Mouse (Mus musculus) gastrocnemius, adult 2 months (tissue): ENCODE measurements around the gene Scai. TPM values are rescaled to one million over a fixed set of nuclear protein-coding genes. Genes with fewer than 3 reads are reported as not detected.
"Not testable (repeated sequence)": the region's sequence is repeated elsewhere in the genome, so short reads cannot be mapped to it uniquely, and the experiment has no call there.

ENCODE experiments used
- DNase-seq: peaks from one replicate; pipeline ENCODE4 v3.0.0; 2022
- H3K27ac ChIP-seq: fragments of 200-600 bp; 2 replicates; pipeline ENCODE4 v1.8.1; 2022; ENCODE audit warnings: mild to moderate bottlenecking
- H3K4me3 ChIP-seq: fragments of 200-600 bp; 2 replicates; pipeline ENCODE4 v1.8.1; 2022; ENCODE audit warnings: mild to moderate bottlenecking, moderate library complexity
- CTCF ChIP-seq: fragments of 200-600 bp; IDR thresholded peaks from 2 replicates; pipeline ENCODE4 v1.8.1; 2022; ENCODE audit warnings: antibody characterized with exemption, mild to moderate bottlenecking, moderate library complexity
- intact Hi-C: fragments of 180-260 bp; cut with DNase I; formaldehyde crosslinking; loops from one replicate; pipeline ENCODE4 v1.15.1; 2025
- total RNA-seq, 2 experiments: library from RNA; stranded (reverse); gene quantifications; 2 replicates each; pipeline ENCODE4 v1.2.3; 2021

Scai gene
- total RNA-seq, 2 experiments from 2014 or later = 2.7 to 3.0 TPM

- H3K4me3 ChIP-seq = no peak overlapping the region
- no peak for TF ChIP-seq CTCF
- intact Hi-C loops = no loop called here
- no peak for DNase-seq
- no peak overlapping the region for H3K27ac ChIP-seq
Observed at GRCm38 (mm10) chr2:39114093-39114492, 76.4 kb downstream of the Scai start.

- no peak for TF ChIP-seq CTCF
- intact Hi-C loops = no loop called here
- Histone ChIP-seq H3K4me3 (no peak overlapping the region), H3K27ac (no peak overlapping the region)
- no peak for DNase-seq
Observed at GRCm38 (mm10) chr2:39110514-39110913, 80.0 kb downstream of the Scai start.

- DNase-seq, intact Hi-C loops: not testable (repeated sequence)
Observed at GRCm38 (mm10) chr2:39109712-39110111, 80.8 kb downstream of the Scai start.

GRCm38 (mm10) chr2:39099951-39100350 is 90.6 kb downstream of the Scai start:
- H3K27ac ChIP-seq, H3K4me3 ChIP-seq, DNase-seq, intact Hi-C loops: not testable (repeated sequence)

More at GRCm38 (mm10) chr2:39109712-39110111, 80.8 kb downstream of the Scai start:
- not testable (repeated sequence) for H3K27ac ChIP-seq, H3K4me3 ChIP-seq

DNA sequence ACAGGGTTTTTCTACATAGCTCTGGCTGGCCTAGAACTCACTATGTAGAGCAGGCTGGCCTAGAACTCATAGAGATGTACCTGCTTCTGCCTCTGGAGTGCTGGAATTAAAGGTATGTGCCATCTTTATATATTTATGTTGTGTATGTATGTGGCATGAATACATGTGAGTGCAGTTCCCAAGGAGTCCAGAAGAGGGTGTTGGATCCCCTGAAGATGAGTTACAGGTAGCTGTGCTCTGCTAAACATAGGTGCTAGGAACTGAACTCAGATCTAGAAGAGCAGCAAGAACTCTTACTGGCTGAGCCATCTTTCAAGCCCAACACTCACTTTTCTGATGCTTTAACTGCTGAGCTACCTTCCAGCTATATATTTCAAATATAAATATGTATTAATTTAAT is 92.5 kb downstream of the Scai start:
- H3K4me3 ChIP-seq = no peak overlapping the region
- no peak overlapping the region for H3K27ac ChIP-seq
- peak; percentile 31 for TF ChIP-seq CTCF
- DNase-seq = no peak
- intact Hi-C loops = no loop called here

DNA sequence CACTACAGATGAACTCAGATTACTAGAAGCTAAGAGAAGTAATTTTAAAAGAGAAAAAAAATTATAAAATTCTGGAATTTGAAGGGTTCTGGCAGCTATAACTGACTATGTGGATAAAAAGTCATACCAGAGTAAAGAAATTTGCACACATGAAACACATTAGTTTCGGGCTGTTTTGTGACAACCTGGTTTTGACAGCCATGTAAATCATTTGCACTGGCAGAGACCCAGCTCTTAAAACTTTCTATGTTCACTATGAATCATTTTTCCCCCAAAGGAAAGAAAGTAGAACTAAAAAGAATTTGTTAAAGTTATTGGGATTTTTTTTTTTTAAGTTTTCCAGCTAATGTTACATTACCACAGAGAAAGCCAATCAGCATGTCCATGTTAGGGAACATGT is 98.6 kb downstream of the Scai start:
- intact Hi-C loops = no loop called here
- TF ChIP-seq CTCF = no peak
- Histone ChIP-seq H3K27ac (no peak overlapping the region), H3K4me3 (no peak overlapping the region)
- no peak for DNase-seq

DNA sequence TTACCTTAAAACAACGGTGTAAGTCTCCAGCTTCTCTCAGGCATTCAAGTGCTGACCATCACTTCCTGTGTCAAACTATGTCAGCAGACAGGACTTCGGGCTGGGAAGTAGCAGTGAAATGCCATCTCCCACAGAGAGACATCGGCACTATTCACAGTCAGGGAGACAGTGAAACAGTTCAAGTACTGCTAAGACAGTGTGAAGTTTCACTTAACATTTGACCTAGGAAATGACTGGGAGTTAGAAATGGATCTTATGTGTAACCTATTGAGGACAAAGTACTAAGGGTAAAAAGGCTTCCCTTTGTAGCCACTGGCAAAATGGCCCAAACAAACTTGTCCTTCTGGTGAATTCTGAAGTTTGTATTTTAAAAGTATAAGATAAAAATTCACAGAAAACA is 107.8 kb downstream of the Scai start:
- Histone ChIP-seq H3K4me3 (no peak overlapping the region), H3K27ac (no peak overlapping the region)
- no peak for TF ChIP-seq CTCF
- DNase-seq = no peak
- intact Hi-C loops = no loop called here

DNA sequence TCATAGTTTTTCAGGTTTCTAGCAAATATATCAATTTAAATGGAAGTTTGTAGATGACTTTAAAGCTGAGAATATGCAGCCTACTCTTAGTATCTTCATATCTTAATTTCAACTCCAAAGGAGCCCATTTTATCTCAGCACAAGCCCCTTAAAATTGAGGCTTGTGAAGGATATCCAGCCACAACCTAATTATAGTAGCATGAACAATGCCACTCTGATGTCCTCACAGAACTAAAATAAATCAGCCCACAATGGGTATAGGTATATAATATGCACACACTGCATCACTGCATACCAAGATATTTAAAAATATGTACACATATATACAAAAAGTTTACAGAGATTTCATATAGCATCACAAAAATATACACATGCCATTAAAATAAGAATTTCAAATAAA is 119.9 kb downstream of the Scai start:
- no peak for TF ChIP-seq CTCF
- intact Hi-C loops = no loop called here
- no peak overlapping the region for H3K27ac ChIP-seq
- H3K4me3 ChIP-seq = no peak overlapping the region
- no peak for DNase-seq

GRCm38 (mm10) chr2:39069096-39069495 is 121.4 kb downstream of the Scai start:
- Histone ChIP-seq H3K27ac (no peak overlapping the region), H3K4me3 (no peak overlapping the region)
- DNase-seq = no peak
- intact Hi-C loops = loop anchor here (5.0 kb wide), 1 partner anchor 123 kb away; the partner anchor contains the start of gene Scai
- no peak for TF ChIP-seq CTCF

DNA sequence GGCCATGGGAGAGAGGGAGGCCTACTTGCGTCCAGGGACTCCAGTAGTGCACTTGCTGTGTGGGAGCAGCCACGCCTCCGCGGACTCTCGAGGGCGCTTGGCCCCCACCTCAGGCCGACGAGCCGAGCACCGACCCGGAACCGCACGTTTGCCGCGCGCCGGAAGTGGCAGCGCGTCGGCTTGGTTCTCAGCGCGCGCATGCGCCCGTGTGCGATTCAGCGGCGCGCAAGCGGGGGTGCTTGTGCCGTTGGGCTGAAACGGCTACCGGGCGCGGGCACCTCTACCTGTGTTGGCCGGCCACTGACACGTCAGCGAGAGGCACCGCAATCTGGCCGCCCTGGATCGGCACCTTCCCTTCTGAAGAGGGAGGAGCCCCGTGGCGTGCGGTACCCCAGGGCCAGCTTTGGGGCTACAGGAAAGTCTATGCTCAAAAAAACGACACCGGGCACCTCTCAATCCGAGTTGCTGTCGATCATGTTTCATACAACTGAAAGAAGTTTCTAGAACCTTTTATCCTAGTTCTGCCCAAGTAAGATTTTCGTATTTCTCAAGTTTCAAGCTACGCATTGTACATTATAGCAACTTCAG is 125.0 kb downstream of the Scai start, which contains the start of gene Golga1:
Gene Golga1, minus strand, starts transcription at position 142 of the 588 bp plus-strand sequence.
- no peak for TF ChIP-seq CTCF
- peak; percentile 94 for DNase-seq
- peak within 1 kb of the TSS; percentile 98 for H3K27ac ChIP-seq
- H3K4me3 ChIP-seq = peak within 1 kb of the TSS; percentile 85
- intact Hi-C loops = loop anchor here (5.0 kb wide), 1 partner anchor 127 kb away; the partner anchor contains the start of gene Scai

DNA sequence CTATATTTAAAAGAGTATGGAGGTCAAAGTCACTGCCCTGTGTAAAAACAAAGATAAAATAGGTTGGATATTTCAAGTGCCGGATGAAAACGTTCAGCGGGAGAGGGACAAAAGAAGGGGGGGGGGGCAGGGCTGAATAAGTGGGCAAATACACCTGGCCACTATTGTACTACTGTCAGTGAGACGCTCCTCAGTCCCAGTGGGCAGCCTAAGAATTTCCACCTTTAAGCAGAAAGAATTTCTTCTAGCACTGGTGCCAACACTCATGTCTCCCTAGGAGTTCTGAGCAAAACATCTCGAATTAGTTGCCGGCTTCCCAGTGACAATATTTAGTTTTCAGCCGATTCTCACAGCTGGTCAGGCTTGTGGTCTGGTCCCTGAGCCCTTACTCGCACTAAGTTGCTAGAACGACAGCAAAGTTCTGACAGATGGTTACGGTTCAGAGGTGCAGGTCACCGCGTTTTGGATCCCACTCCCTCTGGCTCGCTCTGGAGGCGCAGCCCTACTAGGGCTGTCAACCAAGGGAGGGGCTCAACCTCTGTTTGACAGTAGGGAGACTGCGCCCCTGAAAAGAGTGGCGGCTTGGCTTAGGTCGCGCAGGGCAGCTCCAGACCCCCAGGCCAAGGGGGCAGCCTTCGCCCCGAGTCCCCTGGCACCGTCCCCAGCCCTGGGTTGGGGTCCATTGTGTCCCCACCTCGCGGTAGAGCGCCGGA is 125.7 kb downstream of the Scai start:
- intact Hi-C loops = loop anchor here (5.0 kb wide), 1 partner anchor 127 kb away; the partner anchor contains the start of gene Scai
- DNase-seq = no peak
- TF ChIP-seq CTCF = no peak
- H3K4me3 ChIP-seq = peak overlapping the region; percentile 85
- peak overlapping the region; percentile 98 for H3K27ac ChIP-seq

DNA sequence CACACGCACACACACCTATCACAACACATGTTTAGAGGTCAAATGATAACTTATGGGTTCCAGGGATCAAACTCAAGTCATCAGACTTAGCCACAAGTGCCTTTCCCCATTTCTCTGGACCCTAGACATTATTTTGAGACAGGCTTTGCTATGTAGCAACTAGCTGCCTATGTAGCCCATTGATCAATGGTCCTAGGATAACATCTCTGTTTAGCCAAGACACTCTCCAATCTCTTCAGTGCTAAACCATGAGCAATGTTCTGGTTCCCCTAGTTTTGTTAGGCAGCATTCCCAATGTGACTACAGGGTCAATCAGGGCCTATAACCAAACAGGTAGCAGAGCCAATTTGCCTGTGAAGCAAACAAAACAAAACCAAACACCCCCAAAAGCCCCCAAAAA is 142.0 kb downstream of the Scai start:
- Histone ChIP-seq H3K27ac (no peak overlapping the region), H3K4me3 (no peak overlapping the region)
- intact Hi-C loops = no loop called here
- DNase-seq = no peak
- no peak for TF ChIP-seq CTCF

- Histone ChIP-seq H3K27ac (no peak overlapping the region), H3K4me3 (no peak overlapping the region)
- TF ChIP-seq CTCF = no peak
- intact Hi-C loops = no loop called here
- DNase-seq = no peak
Observed at GRCm38 (mm10) chr2:39040215-39040614, 150.3 kb downstream of the Scai start.

DNA sequence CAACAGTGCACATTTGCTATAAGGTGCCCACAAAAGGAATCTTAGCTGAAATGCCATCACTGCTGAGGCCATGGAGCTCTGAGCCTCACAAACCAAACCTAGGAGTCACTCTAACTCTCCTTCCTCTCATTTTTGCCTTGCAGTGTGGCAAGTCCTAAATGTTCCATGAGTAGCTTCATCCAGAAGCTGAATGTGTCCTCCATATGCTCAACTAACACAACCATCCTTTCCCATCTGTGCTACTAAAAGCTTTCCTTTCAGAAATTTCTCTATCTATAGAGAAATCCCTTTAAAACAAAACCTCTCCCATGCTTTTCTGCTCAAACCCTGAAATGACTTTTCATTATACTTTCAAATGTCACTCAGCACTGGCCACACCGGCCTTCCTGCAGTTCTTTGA is 158.9 kb downstream of the Scai start:
- TF ChIP-seq CTCF = no peak
- H3K27ac ChIP-seq = no peak overlapping the region
- intact Hi-C loops = no loop called here
- DNase-seq = no peak
- H3K4me3 ChIP-seq = no peak overlapping the region
